In genomic region chr19:10984551-10984950, GRCm38 (mm10) we compare ENCODE assay signal across 37 mouse cellular contexts. TPM values are rescaled to one million over a fixed set of nuclear protein-coding genes. Genes with fewer than 3 reads are reported as not detected.
DNase-seq lines count a peak whose midpoint lies in the region; ATAC-seq and TF ChIP-seq lines count a peak whose summit lies in the region.
"Had no signal": no experiment of that assay in that cellular context is flagged by ENCODE, and none has a peak within 500 bp of the region (broad histone marks: within the 10 kb centered on the region; RNA-seq: fewer than 3 reads in every experiment).

No protein-coding gene starts in this region.

- intact Hi-C loops in heart, adult 2 months (cut with DNase I): no loop called here

- TF ChIP-seq CTCF in heart, adult 2 months (IDR thresholded peaks at IDR 0.05): peak; percentile 24
- TF ChIP-seq CTCF in liver, postnatal 0 days (IDR thresholded peaks at IDR 0.05; ENCODE audit: low read depth): peak; percentile 9; the same call in 1 of the 2 replicates
- TF ChIP-seq CTCF in E14TG2a.4 (conservative IDR thresholded peaks at IDR 0.05; ENCODE audit: low read length): 0 out of 2 replicates have a peak, but pooled peaks have one; percentile 12
- TF ChIP-seq CTCF in stomach, postnatal 0 days (IDR thresholded peaks at IDR 0.05; ENCODE audit: low read depth): peak; percentile 13; the same call in 1 of the 2 replicates

- no peak overlapping the region for H3K4me3 ChIP-seq in heart, adult 2 months
- H3K4me3 ChIP-seq in liver, postnatal 0 days (ENCODE audit: low read depth, low read length): no peak overlapping the region
- no peak overlapping the region for H3K4me3 ChIP-seq in liver, embryonic 11.5 days (ENCODE audit: low read depth, low read length)
- H3K4me3 ChIP-seq in E14TG2a.4 (replicated peaks; ENCODE audit: low read length): no peak overlapping the region
- H3K4me3 ChIP-seq in stomach, postnatal 0 days (ENCODE audit: low read depth, low read length): no peak overlapping the region
- H3K4me3 ChIP-seq: embryonic facial prominence, embryonic 12.5 days; hindbrain, embryonic 10.5 days; hindbrain, embryonic 15.5 days; myocyte; neural tube, embryonic 13.5 days had no signal

- no peaks in the 10 kb centered on the region for H3K79me2 ChIP-seq in heart, adult 2 months (replicated peaks; ENCODE audit: control insufficient read depth, insufficient read depth, low read length)

- H3K4me2 ChIP-seq in liver, postnatal 0 days (ENCODE audit: low read depth, low read length): no peak overlapping the region
- H3K4me2 ChIP-seq in liver, embryonic 11.5 days: no peak overlapping the region
- H3K4me2 ChIP-seq in stomach, postnatal 0 days (replicated peaks; ENCODE audit: low read depth): no peak overlapping the region
- H3K4me2 ChIP-seq: embryonic facial prominence, embryonic 12.5 days; hindbrain, embryonic 15.5 days; midbrain, embryonic 11.5 days; neural tube, embryonic 13.5 days had no signal

- no peak overlapping the region for H3K27ac ChIP-seq in heart, adult 2 months
- no peak overlapping the region for H3K27ac ChIP-seq in liver, postnatal 0 days (ENCODE audit: low read depth)
- no peak overlapping the region for H3K27ac ChIP-seq in liver, embryonic 11.5 days (ENCODE audit: low read depth, low read length)
- H3K27ac ChIP-seq in stomach, postnatal 0 days (replicated peaks): no peak overlapping the region
- H3K27ac ChIP-seq: embryonic facial prominence, embryonic 12.5 days; hindbrain, embryonic 10.5 days; hindbrain, embryonic 15.5 days; neural tube, embryonic 13.5 days had no signal

- H3K9me3 ChIP-seq in liver, postnatal 0 days (ENCODE audit: low read length): no peaks in the 10 kb centered on the region
- no peaks in the 10 kb centered on the region for H3K9me3 ChIP-seq in liver, embryonic 11.5 days (ENCODE audit: control insufficient read depth, low read length)
- H3K9me3 ChIP-seq in E14TG2a.4 (ENCODE audit: low read length): no peaks in the 10 kb centered on the region
- no peaks in the 10 kb centered on the region for H3K9me3 ChIP-seq in stomach, postnatal 0 days (ENCODE audit: control insufficient read depth, low read length)
- H3K9me3 ChIP-seq: embryonic facial prominence, embryonic 12.5 days; hindbrain, embryonic 10.5 days; hindbrain, embryonic 15.5 days; neural tube, embryonic 13.5 days had no signal

- no peak overlapping the region for H3K9ac ChIP-seq in heart, adult 2 months (ENCODE audit: low read depth, low read length)
- H3K9ac ChIP-seq in liver, postnatal 0 days (replicated peaks): no peak overlapping the region
- H3K9ac ChIP-seq in liver, embryonic 11.5 days (ENCODE audit: low read depth, low read length): no peak overlapping the region
- no peak overlapping the region for H3K9ac ChIP-seq in stomach, postnatal 0 days (ENCODE audit: low read length)
- H3K9ac ChIP-seq: embryonic facial prominence, embryonic 12.5 days; hindbrain, embryonic 15.5 days; neural tube, embryonic 13.5 days had no signal

- 68% methylated on average over 13 of the region's 13 CpGs for WGBS in heart, adult 2 months
- WGBS in liver, postnatal 0 days (ENCODE audit: insufficient replicate concordance): 75% methylated on average over 13 of the region's 13 CpGs
- 71% methylated on average over 13 of the region's 13 CpGs for WGBS in liver, embryonic 11.5 days
- 70% methylated on average over 13 of the region's 13 CpGs for WGBS in stomach, postnatal 0 days

- no peaks in the 10 kb centered on the region for H3K36me3 ChIP-seq in heart, adult 2 months (ENCODE audit: control insufficient read depth, insufficient read depth, low read length)
- H3K36me3 ChIP-seq in liver, postnatal 0 days (replicated peaks; ENCODE audit: insufficient read depth, low read length): no peaks in the 10 kb centered on the region
- no peaks in the 10 kb centered on the region for H3K36me3 ChIP-seq in liver, embryonic 11.5 days (ENCODE audit: control insufficient read depth, insufficient read depth, low read length)
- H3K36me3 ChIP-seq in E14TG2a.4 (ENCODE audit: insufficient read depth, low read length): no peaks in the 10 kb centered on the region
- H3K36me3 ChIP-seq in stomach, postnatal 0 days (ENCODE audit: control insufficient read depth, insufficient read depth, low read length): no peaks in the 10 kb centered on the region
- H3K36me3 ChIP-seq: embryonic facial prominence, embryonic 12.5 days; hindbrain, embryonic 10.5 days; hindbrain, embryonic 15.5 days; neural tube, embryonic 13.5 days had no signal

- peaks cover 1% of the 10 kb centered on the region; the same call in 1 of the 2 replicates for H3K4me1 ChIP-seq in heart, adult 2 months (ENCODE audit: control insufficient read depth, insufficient read depth, low read length)
- peaks cover 8% of the 10 kb centered on the region for H3K4me1 ChIP-seq in liver, postnatal 0 days (ENCODE audit: insufficient read depth)
- no peaks in the 10 kb centered on the region for H3K4me1 ChIP-seq in liver, embryonic 11.5 days (replicated peaks; ENCODE audit: control insufficient read depth, insufficient read depth, low read length)
- H3K4me1 ChIP-seq in E14TG2a.4 (replicated peaks; ENCODE audit: low read depth, low read length): peaks cover 25% of the 10 kb centered on the region
- H3K4me1 ChIP-seq in stomach, postnatal 0 days (replicated peaks; ENCODE audit: control insufficient read depth, insufficient read depth): no peaks in the 10 kb centered on the region
- H3K4me1 ChIP-seq: embryonic facial prominence, embryonic 12.5 days had no signal

- DNase-seq in heart, adult 2 months: no peak
- DNase-seq in heart, adult 11 months: no peak
- no peak for DNase-seq in liver, postnatal 0 days
- no peak for DNase-seq in liver, embryonic 11.5 days (ENCODE audit: low spot score)
- no peak for DNase-seq in stomach, postnatal 0 days (ENCODE audit: low spot score)
- no peak for DNase-seq in right cerebral cortex, postnatal 25 days
- DNase-seq: adrenal gland, postnatal 10 days; cerebellum, adult 11-12 months; cerebellum, adult 9-11 months; embryo, embryonic 11 days; heart, postnatal 14 days; kidney, adult 2 months; liver; lung, adult 2 months; lung, postnatal 36 days had no signal

- H3K27me3 ChIP-seq in heart, adult 2 months (ENCODE audit: control insufficient read depth, insufficient read depth, low read length): no peaks in the 10 kb centered on the region
- H3K27me3 ChIP-seq in liver, postnatal 0 days (ENCODE audit: insufficient read depth, low read length): no peaks in the 10 kb centered on the region
- H3K27me3 ChIP-seq in liver, embryonic 11.5 days (replicated peaks; ENCODE audit: control insufficient read depth, insufficient read depth, low read length): no peaks in the 10 kb centered on the region
- peaks cover 8% of the 10 kb centered on the region for H3K27me3 ChIP-seq in E14TG2a.4 (ENCODE audit: insufficient read depth, low read length)
- no peaks in the 10 kb centered on the region for H3K27me3 ChIP-seq in stomach, postnatal 0 days (ENCODE audit: control insufficient read depth, insufficient read depth, low read length)
- H3K27me3 ChIP-seq: embryonic facial prominence, embryonic 12.5 days; hindbrain, embryonic 15.5 days; neural tube, embryonic 13.5 days had no signal

- ATAC-seq in liver, postnatal 0 days: no peak
- no peak for ATAC-seq in liver, embryonic 11.5 days (replicated peaks; ENCODE audit: low FRiP score)
- ATAC-seq in stomach, postnatal 0 days (ENCODE audit: low FRiP score, low TSS enrichment): no peak
- ATAC-seq: forebrain, embryonic 14.5 days; inflammation-experienced regulatory T-cells, adult 6 months; midbrain, embryonic 16.5 days had no signal

- TF ChIP-seq EP300 in heart, adult 2 months (IDR thresholded peaks at IDR 0.05; ENCODE audit: insufficient read depth, low read depth, low read length): no peak
- no peak for TF ChIP-seq EP300 in liver, postnatal 0 days (IDR thresholded peaks at IDR 0.05; ENCODE audit: low read depth)
- TF ChIP-seq EP300 in stomach, postnatal 0 days (optimal IDR thresholded peaks at IDR 0.05): no peak

- TF ChIP-seq POLR2A in heart, adult 2 months (IDR thresholded peaks at IDR 0.05; ENCODE audit: insufficient read depth, low read depth, low read length): no peak

RNA-seq across cellular contexts. Expression of gene Ms4a15, which starts 8.5 kb away (rescaled TPM):
- total RNA-seq in heart, adult 2 months (2021): not detected
- polyA plus RNA-seq in heart, adult 2 months (2012; rRNA removed): not detected in 2 replicates
- polyA plus RNA-seq in liver, postnatal 0 days (2015; fragmentation: Nextera tagmentation; extraction: Ambion mirVana): not detected in 2 replicates
- not detected in 2 replicates for polyA plus RNA-seq in liver, embryonic 11.5 days (2014; fragmentation: Nextera tagmentation; extraction: Ambion mirVana)
- 0.10 TPM in 1 of 2 replicates, not detected in the other for polyA plus RNA-seq in stomach, postnatal 0 days (2015; fragmentation: Nextera tagmentation; extraction: Ambion mirVana)
- total RNA-seq: adrenal gland, postnatal 10 days; ES-E14; gastrocnemius, adult 18-20 months; gastrocnemius, postnatal 4 days; heart, postnatal 14 days; layer of hippocampus, postnatal 10 days; left cerebral cortex, adult 18-20 months; megakaryocyte, adult 5-6 weeks had no signal
- polyA plus RNA-seq: embryonic facial prominence, embryonic 12.5 days; forebrain, embryonic 14.5 days; hindbrain, embryonic 10.5 days; inflammation-experienced regulatory T-cells, adult 6 months; kidney, adult 2 months; kidney, embryonic 16.5 days; limb, embryonic 11.5 days; midbrain, embryonic 11.5 days; midbrain, embryonic 16.5 days; myocyte; neural tube, embryonic 13.5 days; stomach, embryonic 14.5 days had no signal

RNA-seq across cellular contexts. Expression of gene Ms4a10, which starts 10.1 kb away (rescaled TPM):
- total RNA-seq in heart, adult 2 months (2021): not detected
- not detected in 2 replicates for polyA plus RNA-seq in heart, adult 2 months (2012; rRNA removed)
- not detected in 2 replicates for polyA plus RNA-seq in liver, postnatal 0 days (2015; fragmentation: Nextera tagmentation; extraction: Ambion mirVana)
- not detected in 2 replicates for polyA plus RNA-seq in liver, embryonic 11.5 days (2014; fragmentation: Nextera tagmentation; extraction: Ambion mirVana)
- 0.13 TPM in 1 of 2 replicates, not detected in the other for polyA plus RNA-seq in stomach, postnatal 0 days (2015; fragmentation: Nextera tagmentation; extraction: Ambion mirVana)
- total RNA-seq: gastrocnemius, adult 18-20 months; heart, postnatal 14 days; layer of hippocampus, postnatal 10 days; left cerebral cortex, adult 18-20 months; left cerebral cortex, postnatal 14 days; megakaryocyte, adult 5-6 weeks had no signal
- polyA plus RNA-seq: embryonic facial prominence, embryonic 12.5 days; forebrain, embryonic 14.5 days; frontal cortex, adult 2 months; heart, embryonic 14.5 days; hindbrain, embryonic 10.5 days; hindbrain, embryonic 15.5 days; inflammation-experienced regulatory T-cells, adult 6 months; kidney, adult 2 months; kidney, embryonic 16.5 days; limb, embryonic 11.5 days; lung, adult 2 months; midbrain, embryonic 11.5 days; midbrain, embryonic 16.5 days; neural tube, embryonic 13.5 days; stomach, embryonic 14.5 days had no signal

RNA-seq across cellular contexts. Expression of gene Ms4a18, which starts 33.3 kb away (rescaled TPM):
- not detected for total RNA-seq in heart, adult 2 months (2021)
- polyA plus RNA-seq in heart, adult 2 months (2012; rRNA removed): not detected in 2 replicates
- polyA plus RNA-seq in liver, postnatal 0 days (2015; fragmentation: Nextera tagmentation; extraction: Ambion mirVana): not detected in 2 replicates
- not detected in 2 replicates for polyA plus RNA-seq in liver, embryonic 11.5 days (2014; fragmentation: Nextera tagmentation; extraction: Ambion mirVana)
- not detected in 2 replicates for polyA plus RNA-seq in stomach, postnatal 0 days (2015; fragmentation: Nextera tagmentation; extraction: Ambion mirVana)
- total RNA-seq: adrenal gland, postnatal 10 days; ES-E14; gastrocnemius, adult 18-20 months; gastrocnemius, postnatal 4 days; heart, postnatal 14 days; layer of hippocampus, postnatal 10 days; left cerebral cortex, adult 18-20 months; left cerebral cortex, postnatal 14 days; megakaryocyte, adult 5-6 weeks had no signal
- polyA plus RNA-seq: embryonic facial prominence, embryonic 12.5 days; forebrain, embryonic 14.5 days; frontal cortex, adult 2 months; heart, embryonic 14.5 days; hindbrain, embryonic 10.5 days; hindbrain, embryonic 15.5 days; inflammation-experienced regulatory T-cells, adult 6 months; kidney, adult 2 months; kidney, embryonic 16.5 days; limb, embryonic 11.5 days; lung, adult 2 months; midbrain, embryonic 11.5 days; midbrain, embryonic 16.5 days; neural tube, embryonic 13.5 days; stomach, embryonic 14.5 days had no signal

RNA-seq across cellular contexts. Expression of gene Ccdc86, which starts 35.5 kb away (rescaled TPM):
- 1 to 10 TPM; 6.9 to 7.1 TPM for total RNA-seq in heart, adult 2 months (2021)
- polyA plus RNA-seq in heart, adult 2 months (2012; rRNA removed): 3.0 and 3.1 TPM in 2 replicates
- polyA plus RNA-seq in liver, postnatal 0 days (2015; fragmentation: Nextera tagmentation; extraction: Ambion mirVana): 11.6 and 12.4 TPM in 2 replicates
- polyA plus RNA-seq in liver, embryonic 11.5 days (2014; fragmentation: Nextera tagmentation; extraction: Ambion mirVana): 46.0 TPM in 2 replicates
- polyA plus RNA-seq in stomach, postnatal 0 days (2015; fragmentation: Nextera tagmentation; extraction: Ambion mirVana): 13.9 and 15.4 TPM in 2 replicates

RNA-seq across cellular contexts. Expression of gene Ptgdr2, which starts 47.6 kb away (rescaled TPM):
- not detected for total RNA-seq in heart, adult 2 months (2021)
- polyA plus RNA-seq in heart, adult 2 months (2012; rRNA removed): 0.09 and 0.10 TPM in 2 replicates
- not detected in 2 replicates for polyA plus RNA-seq in liver, postnatal 0 days (2015; fragmentation: Nextera tagmentation; extraction: Ambion mirVana)
- polyA plus RNA-seq in liver, embryonic 11.5 days (2014; fragmentation: Nextera tagmentation; extraction: Ambion mirVana): not detected in 2 replicates
- 0.06 and 0.07 TPM in 2 replicates for polyA plus RNA-seq in stomach, postnatal 0 days (2015; fragmentation: Nextera tagmentation; extraction: Ambion mirVana)
- total RNA-seq: adrenal gland, postnatal 10 days; gastrocnemius, adult 18-20 months had no signal
- polyA plus RNA-seq: hindbrain, embryonic 10.5 days; limb, embryonic 11.5 days; neural tube, embryonic 13.5 days; stomach, embryonic 14.5 days had no signal
